Mouse (Mus musculus) CH12.LX (cell line): ENCODE measurements around the gene Calcrl. TPM values are rescaled to one million over a fixed set of nuclear protein-coding genes. Genes with fewer than 3 reads are reported as not detected.

Source experiments
- DNase-seq: peaks from one replicate; pipeline ENCODE4 v3.0.0-alpha.2; 2013; ENCODE audit errors: extremely low read depth
- H3K27ac ChIP-seq: 2 replicates; pipeline ENCODE4 v1.5.1; 2012; ENCODE audit warnings: low read depth, mild to moderate bottlenecking, control low read depth, moderate library complexity; ENCODE audit not compliant: insufficient read depth
- H3K27me3 ChIP-seq: replicated peaks from 2 replicates; pipeline ENCODE3; 2012; ENCODE audit warnings: inconsistent platforms
- H3K36me3 ChIP-seq, 2 experiments: replicated peaks in 1 of 2; 2 replicates each; pipeline versions ENCODE3 to v1.6.1; 2012; ENCODE audit warnings: inconsistent platforms in 1 of 2, low read length in 1 of 2, mild to moderate bottlenecking in 1 of 2, mixed read lengths in 1 of 2, moderate library complexity in 1 of 2; ENCODE audit not compliant: control insufficient read depth in 1 of 2, insufficient read depth in 1 of 2
- H3K4me1 ChIP-seq, 2 experiments: 2 replicates each; pipeline ENCODE4 v1.6.1; 2012; ENCODE audit warnings: inconsistent platforms in 1 of 2, moderate library complexity in 1 of 2; ENCODE audit not compliant: insufficient read depth in 2 of 2, control insufficient read depth in 1 of 2
- H3K4me2 ChIP-seq: 2 replicates; pipeline ENCODE4 v1.6.1; 2012; ENCODE audit warnings: low read depth, mild to moderate bottlenecking, control low read depth; ENCODE audit not compliant: poor library complexity, insufficient read depth, severe bottlenecking
- H3K4me3 ChIP-seq, 3 experiments: fragments of 150-350 bp in 1 of 3; sonication (generic) in 1 of 3; replicated peaks in 1 of 3; 2 replicates each; pipeline versions ENCODE3 to v1.5.1; 2011 to 2012; ENCODE audit warnings: low read depth in 2 of 3, low read length in 2 of 3, mild to moderate bottlenecking in 2 of 3, moderate library complexity in 2 of 3, control low read depth in 1 of 3, improper control_type of control experiment in 1 of 3, inconsistent platforms in 1 of 3, mixed read lengths in 1 of 3; ENCODE audit not compliant: poor library complexity in 1 of 3
- H3K79me2 ChIP-seq: replicated peaks from 2 replicates; pipeline ENCODE4 v1.6.1; 2012; ENCODE audit warnings: mild to moderate bottlenecking, moderate library complexity; ENCODE audit not compliant: control insufficient read depth, poor library complexity, insufficient read depth, severe bottlenecking; ENCODE audit errors: extremely low read depth
- H3K9ac ChIP-seq: 2 replicates; pipeline ENCODE4 v1.6.1; 2012; ENCODE audit warnings: low read depth, mild to moderate bottlenecking, control low read depth, moderate library complexity; ENCODE audit not compliant: insufficient read depth
- H3K9me3 ChIP-seq: replicated peaks from 2 replicates; pipeline ENCODE3; 2012; ENCODE audit warnings: low read length, inconsistent platforms, mixed read lengths
- BHLHE40 ChIP-seq: IDR thresholded peaks from 2 replicates; pipeline ENCODE4 v1.6.1; 2011; ENCODE audit warnings: mild to moderate bottlenecking, low read depth, low read length, improper control_type of control experiment
- CHD1 ChIP-seq: IDR thresholded peaks from 2 replicates; pipeline ENCODE4 v1.6.1; 2012; ENCODE audit warnings: low read depth, low read length, improper control_type of control experiment, inconsistent platforms
- ELF1 ChIP-seq: IDR thresholded peaks from 2 replicates; pipeline ENCODE4 v1.6.1; 2014; ENCODE audit warnings: low read depth, mild to moderate bottlenecking, inconsistent platforms, low read length, improper control_type of control experiment
- EP300 ChIP-seq: IDR thresholded peaks from 2 replicates; pipeline ENCODE4 v1.6.1; 2011; ENCODE audit warnings: low read length, improper control_type of control experiment
- ETS1 ChIP-seq: conservative IDR thresholded peaks from 2 replicates; pipeline ENCODE4 v1.6.1; 2012; ENCODE audit warnings: low read depth, mild to moderate bottlenecking, inconsistent platforms, low read length, improper control_type of control experiment, moderate library complexity
- GABPA ChIP-seq: IDR thresholded peaks from 2 replicates; pipeline ENCODE4 v1.6.1; 2012; ENCODE audit warnings: low read depth, low read length, improper control_type of control experiment, inconsistent platforms; ENCODE audit not compliant: insufficient replicate concordance
- MAFK ChIP-seq: IDR thresholded peaks from 2 replicates; pipeline ENCODE4 v1.6.1; 2011; ENCODE audit warnings: low read length, improper control_type of control experiment; ENCODE audit not compliant: insufficient replicate concordance
- MAX ChIP-seq: IDR thresholded peaks from 2 replicates; pipeline ENCODE4 v1.6.1; 2011; ENCODE audit warnings: low read length, improper control_type of control experiment
- MAZ ChIP-seq: IDR thresholded peaks from 2 replicates; pipeline ENCODE4 v1.6.1; 2012; ENCODE audit warnings: low read depth, mild to moderate bottlenecking, inconsistent platforms, low read length, improper control_type of control experiment, moderate library complexity
- MEF2A ChIP-seq: IDR thresholded peaks from 2 replicates; pipeline ENCODE4 v1.6.1; 2014; ENCODE audit warnings: low read depth, mild to moderate bottlenecking, inconsistent platforms, low read length, improper control_type of control experiment, borderline replicate concordance
- NELFE ChIP-seq: IDR thresholded peaks from 2 replicates; pipeline ENCODE4 v1.6.1; 2011; ENCODE audit warnings: low read depth, low read length, improper control_type of control experiment
- POLR2A ChIP-seq: IDR thresholded peaks from 2 replicates; pipeline ENCODE4 v1.6.1; 2011; ENCODE audit warnings: low read depth, mild to moderate bottlenecking, improper control_type of control experiment, low read length
- POLR2AphosphoS2 ChIP-seq: IDR thresholded peaks from 2 replicates; pipeline ENCODE4 v1.6.1; 2011; ENCODE audit warnings: low read depth, low read length, improper control_type of control experiment
- RCOR1 ChIP-seq: conservative IDR thresholded peaks from 2 replicates; pipeline ENCODE4 v1.6.1; 2012; ENCODE audit warnings: low read depth, mild to moderate bottlenecking, inconsistent platforms, low read length, improper control_type of control experiment
- SIN3A ChIP-seq: IDR thresholded peaks from 2 replicates; pipeline ENCODE4 v1.6.1; 2012; ENCODE audit warnings: low read length, improper control_type of control experiment, inconsistent platforms
- UBTF ChIP-seq: IDR thresholded peaks from 2 replicates; pipeline ENCODE4 v1.6.1; 2012; ENCODE audit warnings: low read depth, mild to moderate bottlenecking, inconsistent platforms, low read length, improper control_type of control experiment, moderate library complexity
- ZC3H11A ChIP-seq: IDR thresholded peaks from 2 replicates; pipeline ENCODE4 v1.6.1; 2012; ENCODE audit warnings: low read depth, mild to moderate bottlenecking, inconsistent platforms, low read length, improper control_type of control experiment
- ZMIZ1 ChIP-seq: IDR thresholded peaks from 2 replicates; pipeline ENCODE4 v1.6.1; 2012; ENCODE audit warnings: low read depth, mild to moderate bottlenecking, inconsistent platforms, low read length, improper control_type of control experiment
- ZNF384 ChIP-seq: IDR thresholded peaks from 2 replicates; pipeline ENCODE4 v1.6.1; 2012; ENCODE audit warnings: low read depth, low read length, improper control_type of control experiment, inconsistent platforms
- dilution Hi-C: fragments of 300-500 bp; cut with MboI; formaldehyde crosslinking; loops from 2 replicates; pipeline ENCODE4 v1.14.3; 2020; ENCODE audit warnings: low sequenced_read_pairs; ENCODE audit not compliant: extremely low pct_unique_long_range_greater_than_20kb, extremely low pct_ligation_motif_present
- in situ Hi-C: fragments of 300-500 bp; cut with MboI; formaldehyde crosslinking; loops from 3 replicates; pipeline ENCODE4 v1.14.3; 2019; ENCODE audit warnings: low sequenced_read_pairs, low pct_ligation_motif_present, low pct_unique_long_range_greater_than_20kb, mixed read lengths
- polyA plus RNA-seq: library from polyadenylated mRNA; unstranded; fragments of >175 nt; gene quantifications from 2 replicates; pipeline ENCODE4 v1.2.1, GENCODE M21; 2012; ENCODE audit warnings: low read depth; ENCODE audit not compliant: insufficient read length
- total RNA-seq, 2 experiments: library from RNA; depleted of rRNA; stranded (reverse); fragments of 300-350 nt in 1 of 2; fragments of >200 nt in 1 of 2; gene quantifications; 2 replicates each; pipeline ENCODE4 v1.2.3; 2012 to 2014

The Calcrl gene
- total and polyA plus RNA-seq, 3 experiments = 3.9 to 12.1 (median 5.9) TPM

- Histone ChIP-seq H3K9me3 (no peaks in the 10 kb centered on the region), H3K4me1 (no peaks in the 10 kb centered on the region), H3K4me3 (no peak overlapping the region), H3K79me2 (no peaks in the 10 kb centered on the region), H3K27ac (no peak overlapping the region), H3K36me3 (peaks cover 0 to 3% of the 10 kb centered on the region in 2 experiments), H3K27me3 (no peaks in the 10 kb centered on the region), H3K4me2 (no peak overlapping the region), H3K9ac (no peak overlapping the region)
- no peak for DNase-seq
- TF ChIP-seq ETS1 = no peak
- no peak for TF ChIP-seq GABPA
- TF ChIP-seq ELF1 = no peak
- TF ChIP-seq MAX = no peak
- no peak for TF ChIP-seq MAFK
- TF ChIP-seq ZC3H11A = no peak
- no peak for TF ChIP-seq UBTF
- TF ChIP-seq CHD1 = no peak
- TF ChIP-seq NELFE = no peak
- no peak for TF ChIP-seq ZNF384
- no peak for TF ChIP-seq POLR2AphosphoS2
- no peak for TF ChIP-seq SIN3A
- TF ChIP-seq EP300 = no peak
- TF ChIP-seq BHLHE40 = no peak
- no peak for TF ChIP-seq POLR2A
- no peak for TF ChIP-seq RCOR1
- TF ChIP-seq ZMIZ1 = no peak
- in situ Hi-C loops (no loop called here), dilution Hi-C loops (no loop called here)
Observed at GRCm38 (mm10) chr2:84337774-84338450, 87.3 kb downstream of the Calcrl start.

DNA sequence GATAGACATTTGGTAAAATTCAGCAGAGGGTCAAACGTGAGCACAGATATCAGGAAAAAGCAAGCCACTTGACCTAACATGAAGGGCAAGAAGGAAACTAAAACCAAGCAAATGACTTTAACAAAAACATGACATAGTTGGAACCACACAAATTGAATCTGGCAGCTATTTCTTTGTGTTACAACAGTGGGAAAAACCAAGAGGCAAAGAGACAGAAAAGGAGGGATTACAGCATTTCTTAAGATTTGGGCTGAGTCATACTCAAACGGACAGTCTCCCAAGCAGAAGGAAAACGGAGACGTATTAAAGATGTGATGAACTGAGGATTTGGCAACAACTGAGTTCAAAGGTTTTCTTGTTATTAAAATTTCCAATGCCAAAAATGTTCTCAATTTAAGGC lies 88.9 kb downstream of the Calcrl start:
- H3K4me2 ChIP-seq = no peak overlapping the region
- dilution Hi-C loops = no loop called here

More for the DNA sequence above, 88.9 kb downstream of the Calcrl start:
- H3K27ac ChIP-seq = no peak overlapping the region
- TF ChIP-seq MEF2A (no peak), EP300 (no peak), NELFE (no peak), MAZ (no peak)
- TF ChIP-seq, all 38 proteins: peak for 0
- Histone ChIP-seq H3K79me2 (no peaks in the 10 kb centered on the region), H3K9ac (no peak overlapping the region), H3K4me3 (no peak overlapping the region), H3K4me1 (no peaks in the 10 kb centered on the region), H3K9me3 (no peaks in the 10 kb centered on the region), H3K36me3 (peaks cover 0 to 4% of the 10 kb centered on the region in 2 experiments), H3K27me3 (no peaks in the 10 kb centered on the region)
- in situ Hi-C loops = no loop called here
- DNase-seq = no peak
